Mouse (Mus musculus): ENCODE results near the gene Olfr750.
"Not testable (repeated sequence)": the region's sequence is repeated elsewhere in the genome, so short reads cannot be mapped to it uniquely, and the experiment has no call there.

The Olfr750 gene

DNA sequence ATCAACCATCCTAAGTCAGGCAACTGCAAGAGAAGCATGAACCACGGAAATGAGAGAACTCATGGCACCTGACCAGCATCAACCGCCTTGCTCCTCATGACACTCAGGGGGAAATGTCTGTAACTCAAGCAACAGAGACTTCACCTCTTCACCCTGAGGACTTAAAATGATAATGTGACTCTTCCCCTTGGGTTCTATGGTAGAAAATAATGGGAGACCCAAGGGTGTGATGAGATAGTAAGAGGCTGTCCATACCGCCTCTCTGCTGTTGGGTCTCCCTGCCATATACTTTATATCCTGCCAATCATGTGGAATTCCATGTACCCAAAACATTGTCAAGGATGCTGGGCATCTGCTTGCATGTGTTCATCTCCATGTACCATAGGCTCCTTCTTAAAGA, at the start of gene Olfr750:
Olfr750 (minus strand) TSS at position 101 of the 400 bp plus-strand sequence.
- no peak for DNase-seq (ENCODE audit: extremely low read depth, low read depth)

DNA sequence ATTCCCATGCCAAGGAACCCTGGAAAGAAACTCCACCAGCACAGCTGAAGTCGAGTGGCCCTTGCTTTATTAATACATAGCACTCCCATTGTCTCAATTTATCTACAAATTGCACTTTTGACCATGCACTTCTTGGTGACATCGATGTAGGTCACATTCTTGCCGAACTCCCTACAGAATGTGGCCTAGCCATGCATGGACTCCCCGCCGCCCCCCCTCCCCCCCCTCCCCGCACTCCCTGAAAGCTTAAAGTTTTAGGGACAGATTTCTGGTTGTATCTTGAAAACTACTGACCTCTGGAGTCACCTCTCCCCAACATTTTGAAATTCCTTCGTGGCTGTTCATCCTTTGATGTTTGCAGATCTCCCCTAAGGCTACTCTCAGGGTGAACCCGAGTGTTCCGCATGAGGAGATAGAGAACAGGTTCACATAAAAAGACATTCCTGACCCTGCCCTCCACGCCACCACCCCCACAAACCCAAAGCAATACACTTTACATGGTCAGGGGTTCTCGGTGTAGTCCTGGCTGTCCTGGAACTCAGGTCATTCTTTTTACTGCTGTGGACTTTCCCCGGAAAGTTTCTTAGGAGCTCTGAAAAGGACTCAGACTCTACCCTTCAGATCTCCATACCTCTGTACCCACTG, 39.8 kb upstream of the Olfr750 start, which contains the start of gene Eddm3b:
Eddm3b (plus strand) TSS at position 511 of the 645 bp plus-strand sequence.
- no peak for DNase-seq (ENCODE audit: extremely low read depth, low read depth)

GRCm38 (mm10) chr14:51113476-51113875, 39.2 kb upstream of the Olfr750 start:
- DNase-seq (ENCODE audit: extremely low read depth, low read depth) = no peak

GRCm38 (mm10) chr14:51111966-51112365, 37.7 kb upstream of the Olfr750 start:
- DNase-seq (ENCODE audit: extremely low read depth, low read depth) = no peak

GRCm38 (mm10) chr14:51106449-51106967, 32.3 kb upstream of the Olfr750 start:
- DNase-seq (ENCODE audit: extremely low read depth, low read depth) = no peak

DNA sequence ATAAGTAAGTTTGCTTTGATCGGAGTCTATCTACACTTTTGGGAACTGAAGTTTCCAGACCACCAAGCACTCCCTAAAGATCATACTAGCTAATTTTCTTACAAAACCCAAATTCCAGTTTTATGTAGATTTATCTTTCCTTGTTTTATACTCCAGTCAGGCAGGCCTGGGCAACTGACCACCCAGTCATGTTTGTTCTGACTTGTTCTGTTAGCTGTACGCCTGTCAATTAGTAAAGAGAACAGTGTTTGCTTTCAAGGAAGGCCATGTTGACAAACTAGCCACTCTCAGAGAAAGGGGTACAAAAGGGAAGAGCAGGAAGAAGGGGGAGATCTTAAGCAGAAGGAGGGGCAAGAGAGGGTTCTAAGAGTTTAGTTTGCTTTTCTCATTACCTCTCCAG, 30.1 kb upstream of the Olfr750 start:
- no peak for DNase-seq (ENCODE audit: extremely low read depth, low read depth)

GRCm38 (mm10) chr14:51103217-51103616, 29.0 kb upstream of the Olfr750 start:
- no peak for DNase-seq (ENCODE audit: extremely low read depth, low read depth)

GRCm38 (mm10) chr14:51101284-51101683, 27.0 kb upstream of the Olfr750 start:
- DNase-seq (ENCODE audit: extremely low read depth, low read depth) = no peak

DNA sequence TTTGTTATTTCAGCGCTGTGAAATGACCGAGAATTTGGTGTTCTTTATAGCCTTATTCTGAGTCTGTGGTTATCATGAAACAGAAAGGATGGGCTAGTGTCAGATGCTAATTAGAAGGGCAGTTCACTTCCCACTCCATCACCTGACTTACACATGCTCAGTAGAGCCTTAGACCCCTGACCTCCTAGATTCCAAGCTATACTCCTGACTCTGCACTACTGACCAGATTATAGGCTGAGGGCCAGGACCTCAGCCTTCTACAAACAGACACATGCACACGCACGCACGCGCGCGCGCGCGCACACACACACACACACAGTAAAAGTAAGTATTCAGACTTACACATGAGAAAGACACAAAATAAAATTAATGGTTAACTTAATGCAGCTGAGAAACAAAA, 24.7 kb upstream of the Olfr750 start:
- DNase-seq (ENCODE audit: extremely low read depth, low read depth) = no peak

DNA sequence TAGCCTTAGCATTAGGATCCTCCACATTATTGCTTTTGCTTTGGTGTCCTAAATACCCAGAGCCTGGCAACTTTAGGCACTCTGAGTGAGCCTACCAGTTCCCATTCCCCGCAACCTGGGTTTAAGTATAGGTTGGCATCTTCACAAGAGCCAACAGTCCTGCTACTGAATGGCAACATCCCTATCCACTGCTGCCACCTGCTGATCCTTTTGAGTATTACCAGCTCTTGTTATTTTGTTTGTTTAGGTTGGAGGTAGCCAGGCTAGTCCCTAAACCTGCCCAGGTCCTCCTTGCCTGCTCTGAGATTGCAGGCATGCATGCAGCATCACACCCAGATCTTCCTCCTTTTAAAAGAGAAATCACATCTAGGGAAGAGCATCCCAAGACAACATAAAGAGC, 24.1 kb upstream of the Olfr750 start:
- DNase-seq (ENCODE audit: extremely low read depth, low read depth) = not testable (repeated sequence)

- DNase-seq (ENCODE audit: extremely low read depth, low read depth) = no peak
Observed at GRCm38 (mm10) chr14:51095736-51096524, 21.7 kb upstream of the Olfr750 start.

DNA sequence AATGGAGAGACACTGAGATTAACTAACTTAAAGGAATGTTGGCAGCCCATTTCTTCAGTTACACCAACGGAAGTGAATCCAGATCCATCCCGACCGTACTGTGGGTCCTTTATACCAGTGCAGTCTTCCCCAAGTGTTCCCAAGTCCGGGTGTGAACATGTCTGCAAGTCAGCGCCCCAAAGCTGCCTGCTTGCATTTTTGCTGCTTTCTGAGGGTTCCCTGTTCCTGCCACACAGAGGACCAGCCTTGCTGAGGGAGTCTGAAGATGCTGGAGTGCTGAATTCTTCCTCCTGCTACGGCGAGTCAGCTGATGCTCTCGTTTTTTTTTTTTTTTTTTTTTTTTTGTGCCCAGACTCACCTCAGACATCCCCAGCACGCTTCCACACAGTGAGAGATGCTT, 20.7 kb upstream of the Olfr750 start:
- no peak for DNase-seq (ENCODE audit: extremely low read depth, low read depth)

DNA sequence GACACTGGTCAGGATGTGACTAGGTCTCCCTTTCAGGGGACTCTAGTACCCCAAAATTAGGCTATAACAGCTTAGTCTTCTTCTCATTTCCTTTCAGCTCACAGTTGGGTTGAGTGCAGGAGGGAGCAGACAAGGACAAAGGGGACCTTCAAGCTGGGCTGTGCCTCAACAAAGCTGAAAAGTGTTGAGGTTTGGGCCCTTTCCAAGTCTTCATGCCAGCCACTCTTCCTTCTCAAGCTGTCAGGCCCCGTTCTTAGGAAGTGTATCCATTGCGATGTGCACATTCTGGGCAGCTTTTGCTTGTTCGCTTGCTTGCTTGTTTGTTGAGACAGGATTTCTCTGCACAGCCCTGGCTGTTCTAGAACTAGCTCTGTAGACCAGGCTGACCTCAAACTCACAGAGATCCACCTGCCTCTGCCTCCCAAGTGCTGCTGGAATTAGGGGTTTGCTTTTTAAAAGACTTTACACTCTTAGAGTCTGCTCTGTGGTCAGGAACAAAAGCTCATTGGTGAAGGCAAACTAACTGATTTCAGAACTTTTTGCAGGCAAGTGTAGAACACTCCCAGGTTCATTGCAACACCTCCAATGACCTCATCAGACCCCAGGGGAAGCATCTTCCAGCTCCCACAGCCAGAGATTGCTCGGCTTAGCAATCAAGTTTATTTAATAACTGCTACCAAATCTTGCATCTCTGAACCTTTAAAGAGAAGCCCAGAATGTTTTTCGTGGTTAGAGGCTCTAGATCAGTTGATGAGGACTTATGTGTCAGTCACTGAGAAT, 20.1 kb upstream of the Olfr750 start:
- DNase-seq (ENCODE audit: extremely low read depth, low read depth) = no peak

DNA sequence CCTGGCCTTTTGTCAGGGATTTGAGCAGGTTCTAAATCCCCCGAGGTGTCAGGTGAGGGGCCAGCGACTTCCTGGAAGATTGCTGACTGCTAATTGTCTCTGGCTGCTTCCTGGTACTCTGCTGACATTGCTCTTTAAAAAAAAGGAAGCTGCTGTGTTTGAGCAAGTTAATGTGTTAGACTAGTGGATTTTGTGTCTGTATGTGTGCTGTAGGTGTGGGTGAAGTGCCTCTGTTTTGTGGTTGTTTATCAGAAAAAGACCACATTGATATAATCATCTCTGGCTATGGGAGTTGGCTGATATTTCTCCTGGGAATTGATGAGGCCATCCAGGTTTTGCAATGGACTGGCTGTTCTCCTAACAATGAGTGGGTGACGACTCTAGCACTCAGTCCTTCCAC, 19.3 kb upstream of the Olfr750 start:
- DNase-seq (ENCODE audit: extremely low read depth, low read depth) = no peak

DNA sequence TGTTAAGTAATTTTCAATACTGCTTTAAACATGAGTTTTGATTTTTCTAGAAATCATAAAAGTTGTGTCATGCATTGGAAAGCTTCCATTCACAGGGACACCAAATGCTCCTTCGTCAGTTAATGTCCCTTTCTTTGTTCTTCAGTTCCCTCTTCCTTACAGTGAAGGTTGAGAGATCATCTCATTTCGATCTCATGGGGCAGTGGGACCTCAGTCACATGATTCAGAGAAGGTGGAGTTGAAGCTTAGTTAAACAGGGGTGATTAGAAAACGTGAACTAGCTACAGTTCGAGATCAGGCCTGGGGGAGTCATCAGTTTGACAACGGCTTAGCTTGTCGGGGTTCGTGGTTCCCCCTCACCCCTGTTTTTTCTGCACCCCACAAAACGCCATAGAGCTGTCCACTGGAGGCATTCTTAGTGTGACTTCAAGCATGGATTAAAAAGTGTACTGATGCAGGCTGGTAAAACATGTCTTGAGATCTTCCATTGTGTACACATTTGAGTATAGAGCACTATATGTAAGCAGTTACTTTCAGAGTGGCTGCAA, 17.9 kb upstream of the Olfr750 start:
- no peak for DNase-seq (ENCODE audit: extremely low read depth, low read depth)

GRCm38 (mm10) chr14:51090921-51091900, 17.0 kb upstream of the Olfr750 start, which contains the start of the genes Rnase4 and Ang:
Gene Rnase4 (plus strand): TSS chr14:51091077.
Gene Ang (plus strand): TSS chr14:51091150.
- DNase-seq (ENCODE audit: extremely low read depth, low read depth) = no peak

DNA sequence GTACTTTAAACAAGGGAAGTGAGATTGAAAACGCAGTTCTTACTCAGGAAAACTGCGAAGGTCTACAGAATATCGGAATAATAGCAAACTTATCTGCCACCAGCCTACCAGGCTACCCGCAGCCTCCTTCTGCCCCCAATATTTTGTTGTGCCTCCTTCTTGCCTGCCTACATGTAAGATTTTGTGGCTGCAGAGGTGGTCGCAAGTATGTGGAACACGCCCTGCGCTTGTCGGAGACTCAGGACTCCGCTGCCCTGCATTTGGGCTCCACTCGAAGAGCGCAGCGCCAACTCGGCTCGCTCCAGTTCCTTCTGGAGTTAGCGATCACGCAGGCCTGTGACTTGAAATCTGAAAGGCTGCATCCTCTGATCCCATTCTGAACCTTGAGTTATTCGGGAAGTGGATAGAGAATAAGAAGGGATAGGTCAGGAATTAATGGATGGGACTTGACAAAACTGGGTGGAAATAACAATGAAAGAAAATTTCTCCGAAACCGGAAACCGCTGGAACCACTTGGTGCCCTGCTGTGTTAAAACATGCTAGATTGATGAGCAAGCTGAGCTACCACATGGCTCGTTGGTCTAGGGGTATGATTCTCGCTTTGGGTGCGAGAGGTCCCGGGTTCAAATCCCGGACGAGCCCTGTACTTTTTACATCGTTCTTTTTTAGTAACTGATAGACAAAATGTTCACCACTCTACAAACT, 16.0 kb upstream of the Olfr750 start:
- peak; percentile 69 for DNase-seq (ENCODE audit: extremely low read depth, low read depth)

DNA sequence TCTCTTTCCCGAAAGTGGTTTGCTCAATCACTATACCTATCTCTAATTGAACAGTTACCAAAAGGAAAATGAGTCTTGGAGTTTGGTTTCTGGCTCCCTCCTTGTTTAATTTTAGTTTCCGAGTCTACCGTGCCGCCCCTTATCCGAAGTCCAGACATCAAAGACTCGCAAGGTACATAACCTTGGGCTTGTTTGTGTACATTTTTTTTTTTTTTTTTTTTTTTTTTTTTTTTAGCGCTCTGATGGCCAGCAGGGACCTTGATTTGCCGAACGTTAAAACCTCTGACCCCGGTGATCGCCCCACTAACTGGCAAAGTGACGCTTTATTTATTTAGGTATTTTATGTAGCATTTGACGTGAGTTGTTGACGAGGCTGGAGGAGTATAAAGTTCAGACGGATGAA, 15.4 kb upstream of the Olfr750 start:
- DNase-seq (ENCODE audit: extremely low read depth, low read depth) = no peak

GRCm38 (mm10) chr14:51088970-51089673, 14.9 kb upstream of the Olfr750 start:
- peak; percentile 94 for DNase-seq (ENCODE audit: extremely low read depth, low read depth)
